ENCODE assay signal across 22 mouse cellular contexts in genomic region chr17:11541928-11542623, GRCm38 (mm10).
DNase-seq lines count a peak whose midpoint lies in the region; ATAC-seq lines count a peak whose summit lies in the region.
"Had no signal": no experiment of that assay in that cellular context is flagged by ENCODE, and none has a peak within 500 bp of the region (broad histone marks: within the 10 kb centered on the region; RNA-seq: fewer than 3 reads in every experiment).

No protein-coding gene starts in this region.

- no peak overlapping the region for H3K27ac ChIP-seq in hindbrain, embryonic 11.5 days (ENCODE audit: low read depth, low read length)
- H3K27ac ChIP-seq in hindbrain, embryonic 10.5 days: no peak overlapping the region
- H3K27ac ChIP-seq in hindbrain, embryonic 12.5 days: peak overlapping the region; percentile 30
- peak overlapping the region; percentile 55 for H3K27ac ChIP-seq in hindbrain, embryonic 14.5 days
- H3K27ac ChIP-seq in neural tube, embryonic 14.5 days (ENCODE audit: low read depth, low read length): peak overlapping the region; percentile 40; the same call in 1 of the 2 replicates
- H3K27ac ChIP-seq: kidney, postnatal 0 days; limb, embryonic 15.5 days; liver, embryonic 14.5 days; lung, embryonic 15.5 days; stomach, embryonic 15.5 days had no signal

- DNase-seq in hindbrain, embryonic 11.5 days (ENCODE audit: low spot score): peak; percentile 12
- DNase-seq in hindbrain, embryonic 10.5 days (ENCODE audit: low spot score): no peak
- DNase-seq in hindbrain, embryonic 14.5 days (ENCODE audit: low spot score): peak; percentile 39
- no peak for DNase-seq in frontal cortex, adult 2 months (ENCODE audit: extremely low spot score in 1 of 2, low spot score in 1 of 2)
- no peak for DNase-seq in c-Kit-positive CD71-positive TER-119-positive erythroid progenitor cells, embryonic 14.5 days (ENCODE audit: low spot score)
- DNase-seq: adrenal gland, adult 8-10 months; cerebellum, adult 8-10 months; cerebellum, postnatal 36 days; heart, postnatal 36 days; kidney, adult 2 months; layer of hippocampus, adult 9-11 months; left cerebral cortex, postnatal 4 days; lung, postnatal 36 days; thymus, postnatal 25 days had no signal

- no peak overlapping the region for H3K4me3 ChIP-seq in hindbrain, embryonic 11.5 days (ENCODE audit: low read depth, low read length)
- no peak overlapping the region for H3K4me3 ChIP-seq in hindbrain, embryonic 10.5 days
- H3K4me3 ChIP-seq in hindbrain, embryonic 12.5 days: no peak overlapping the region
- no peak overlapping the region for H3K4me3 ChIP-seq in hindbrain, embryonic 14.5 days (replicated peaks; ENCODE audit: low read length)
- no peak overlapping the region for H3K4me3 ChIP-seq in neural tube, embryonic 14.5 days (ENCODE audit: low read depth, low read length)
- H3K4me3 ChIP-seq: limb, embryonic 15.5 days; lung, embryonic 15.5 days; megakaryocyte, embryonic 14.5 days; stomach, embryonic 15.5 days had no signal

- ATAC-seq in hindbrain, embryonic 11.5 days (ENCODE audit: low FRiP score): no peak
- peak; percentile 85 for ATAC-seq in hindbrain, embryonic 12.5 days (ENCODE audit: low FRiP score)
- ATAC-seq in hindbrain, embryonic 14.5 days (ENCODE audit: low FRiP score): peak; percentile 62; the same call in 1 of the 2 replicates
- ATAC-seq in neural tube, embryonic 14.5 days (ENCODE audit: low read depth): peak; percentile 94

- H3K4me2 ChIP-seq in hindbrain, embryonic 11.5 days (replicated peaks; ENCODE audit: low read depth, low read length): no peak overlapping the region
- H3K4me2 ChIP-seq in hindbrain, embryonic 12.5 days (replicated peaks): no peak overlapping the region
- no peak overlapping the region for H3K4me2 ChIP-seq in hindbrain, embryonic 14.5 days (replicated peaks)
- H3K4me2 ChIP-seq in neural tube, embryonic 14.5 days (ENCODE audit: low read depth, low read length): no peak overlapping the region
- H3K4me2 ChIP-seq: limb, embryonic 15.5 days; lung, embryonic 15.5 days; stomach, embryonic 15.5 days had no signal

- H3K27me3 ChIP-seq in hindbrain, embryonic 11.5 days (ENCODE audit: control insufficient read depth, insufficient read depth, low read length): no peaks in the 10 kb centered on the region
- H3K27me3 ChIP-seq in hindbrain, embryonic 10.5 days (ENCODE audit: insufficient read depth, poor library complexity, severe bottlenecking): no peaks in the 10 kb centered on the region
- no peaks in the 10 kb centered on the region for H3K27me3 ChIP-seq in hindbrain, embryonic 12.5 days
- H3K27me3 ChIP-seq in hindbrain, embryonic 14.5 days (ENCODE audit: control insufficient read depth, insufficient read depth, low read length): no peaks in the 10 kb centered on the region
- no peaks in the 10 kb centered on the region for H3K27me3 ChIP-seq in neural tube, embryonic 14.5 days (ENCODE audit: control insufficient read depth, insufficient read depth, low read length)
- H3K27me3 ChIP-seq: limb, embryonic 15.5 days; lung, embryonic 15.5 days; megakaryocyte, embryonic 14.5 days; stomach, embryonic 15.5 days had no signal

- H3K9ac ChIP-seq in hindbrain, embryonic 11.5 days (ENCODE audit: low read depth, low read length): no peak overlapping the region
- H3K9ac ChIP-seq in hindbrain, embryonic 12.5 days: no peak overlapping the region
- no peak overlapping the region for H3K9ac ChIP-seq in hindbrain, embryonic 14.5 days
- H3K9ac ChIP-seq in neural tube, embryonic 14.5 days (replicated peaks; ENCODE audit: low read depth, low read length): no peak overlapping the region
- H3K9ac ChIP-seq: limb, embryonic 15.5 days; liver, embryonic 14.5 days; lung, embryonic 15.5 days; stomach, embryonic 15.5 days had no signal

- H3K36me3 ChIP-seq in hindbrain, embryonic 11.5 days (ENCODE audit: control insufficient read depth, insufficient read depth, low read length): no peaks in the 10 kb centered on the region
- no peaks in the 10 kb centered on the region for H3K36me3 ChIP-seq in hindbrain, embryonic 10.5 days
- no peaks in the 10 kb centered on the region for H3K36me3 ChIP-seq in hindbrain, embryonic 12.5 days
- no peaks in the 10 kb centered on the region for H3K36me3 ChIP-seq in hindbrain, embryonic 14.5 days (replicated peaks; ENCODE audit: control insufficient read depth, insufficient read depth)
- no peaks in the 10 kb centered on the region for H3K36me3 ChIP-seq in neural tube, embryonic 14.5 days (ENCODE audit: control insufficient read depth, insufficient read depth, low read length)
- H3K36me3 ChIP-seq: limb, embryonic 15.5 days; lung, embryonic 15.5 days; stomach, embryonic 15.5 days had no signal

- no peaks in the 10 kb centered on the region for H3K4me1 ChIP-seq in hindbrain, embryonic 11.5 days (replicated peaks; ENCODE audit: control insufficient read depth, insufficient read depth, low read length)
- H3K4me1 ChIP-seq in hindbrain, embryonic 10.5 days (replicated peaks): peaks cover 5% of the 10 kb centered on the region; the same call in 1 of the 2 replicates
- peaks cover 7% of the 10 kb centered on the region; the same call in 1 of the 2 replicates for H3K4me1 ChIP-seq in hindbrain, embryonic 12.5 days
- H3K4me1 ChIP-seq in hindbrain, embryonic 14.5 days (replicated peaks; ENCODE audit: control insufficient read depth, insufficient read depth, low read length): peaks cover 16% of the 10 kb centered on the region
- peaks cover 4% of the 10 kb centered on the region; the same call in 1 of the 2 replicates for H3K4me1 ChIP-seq in neural tube, embryonic 14.5 days (ENCODE audit: control insufficient read depth, insufficient read depth, low read length)
- H3K4me1 ChIP-seq: limb, embryonic 15.5 days; lung, embryonic 15.5 days; megakaryocyte, embryonic 14.5 days; stomach, embryonic 15.5 days had no signal

- WGBS in hindbrain, embryonic 11.5 days: 74% methylated on average over 4 of the region's 4 CpGs
- 79% methylated on average over 4 of the region's 4 CpGs for WGBS in hindbrain, embryonic 10.5 days
- 46% methylated on average over 4 of the region's 4 CpGs for WGBS in hindbrain, embryonic 12.5 days
- 29% methylated on average over 4 of the region's 4 CpGs for WGBS in hindbrain, embryonic 14.5 days
- WGBS in neural tube, embryonic 14.5 days: 32% methylated on average over 4 of the region's 4 CpGs

- no peaks in the 10 kb centered on the region for H3K9me3 ChIP-seq in hindbrain, embryonic 11.5 days (ENCODE audit: control insufficient read depth, low read length)
- no peaks in the 10 kb centered on the region for H3K9me3 ChIP-seq in hindbrain, embryonic 10.5 days
- no peaks in the 10 kb centered on the region for H3K9me3 ChIP-seq in hindbrain, embryonic 12.5 days (replicated peaks)
- H3K9me3 ChIP-seq in hindbrain, embryonic 14.5 days (ENCODE audit: control insufficient read depth, low read length): no peaks in the 10 kb centered on the region
- H3K9me3 ChIP-seq in neural tube, embryonic 14.5 days (ENCODE audit: control insufficient read depth, low read length): no peaks in the 10 kb centered on the region
- H3K9me3 ChIP-seq: limb, embryonic 15.5 days; lung, embryonic 15.5 days; stomach, embryonic 15.5 days had no signal

Comparison
In these comparisons a context has a peak if more than half of its experiments do, and no peak if none do; other contexts are left out.
1. DNase-seq: peak in hindbrain, embryonic 11.5 days (single experiment) and hindbrain, embryonic 14.5 days (single experiment); none in hindbrain, embryonic 10.5 days (single experiment), frontal cortex, adult 2 months (0 of 2) and c-Kit-positive CD71-positive TER-119-positive erythroid progenitor cells, embryonic 14.5 days (single experiment).
2. H3K27ac ChIP-seq: peak in hindbrain, embryonic 12.5 days (single experiment), hindbrain, embryonic 14.5 days (single experiment) and neural tube, embryonic 14.5 days (single experiment); none in hindbrain, embryonic 11.5 days (single experiment) and hindbrain, embryonic 10.5 days (single experiment).